Mouse (Mus musculus) midbrain, embryonic 16.5 days (tissue): ENCODE results near the gene Slc17a1. TPM values are rescaled to one million over a fixed set of nuclear protein-coding genes. Genes with fewer than 3 reads are reported as not detected.

Experiments
- ATAC-seq: fragments of 200-750 bp; cut with Nextera tagmentation; 2 replicates; pipeline ENCODE4 v1.8.0; 2017; ENCODE audit warnings: moderate TSS enrichment
- H3K27ac ChIP-seq: fragments of 300-500 bp; sonication (generic); 2 replicates; pipeline ENCODE4 v1.5.1; 2014; ENCODE audit warnings: mild to moderate bottlenecking, low read length, mixed read lengths
- H3K27me3 ChIP-seq: fragments of 300-500 bp; sonication (generic); 2 replicates; pipeline ENCODE4 v1.6.1; 2014; ENCODE audit warnings: low read depth, low read length, mixed read lengths; ENCODE audit not compliant: control insufficient read depth, insufficient read depth
- H3K36me3 ChIP-seq: fragments of 300-500 bp; sonication (generic); 2 replicates; pipeline ENCODE4 v1.6.1; 2014; ENCODE audit warnings: mild to moderate bottlenecking, low read length, moderate library complexity, mixed read lengths; ENCODE audit not compliant: control insufficient read depth, insufficient read depth
- H3K4me1 ChIP-seq: fragments of 300-500 bp; sonication (generic); 2 replicates; pipeline ENCODE4 v1.6.1; 2014; ENCODE audit warnings: mild to moderate bottlenecking, low read length, mixed read lengths; ENCODE audit not compliant: control insufficient read depth, insufficient read depth
- H3K4me2 ChIP-seq: fragments of 300-500 bp; sonication (generic); 2 replicates; pipeline ENCODE4 v1.6.1; 2014; ENCODE audit warnings: mild to moderate bottlenecking, low read length, mixed read lengths
- H3K4me3 ChIP-seq: fragments of 300-500 bp; sonication (generic); 2 replicates; pipeline ENCODE4 v1.5.1; 2014; ENCODE audit warnings: low read depth, mild to moderate bottlenecking, low read length, moderate library complexity, mixed read lengths
- H3K9ac ChIP-seq: fragments of 300-500 bp; sonication (generic); 2 replicates; pipeline ENCODE4 v1.6.1; 2014; ENCODE audit warnings: low read depth, low read length, mixed read lengths
- H3K9me3 ChIP-seq: fragments of 300-500 bp; sonication (generic); replicated peaks from 2 replicates; pipeline ENCODE4 v1.6.1; 2014; ENCODE audit warnings: mild to moderate bottlenecking, low read length, mixed read lengths; ENCODE audit not compliant: control insufficient read depth, poor library complexity, severe bottlenecking
- WGBS: fragments of 180-500 bp; shearing (Covaris S2); extraction: QIAGEN DNeasy Blood & Tissue Kit; methylation state at CpG from one replicate; pipeline ENCODE4 v1.1.7; 2014; 5-methylcytosine and 5-hydroxymethylcytosine counted together
- polyA plus RNA-seq: library from polyadenylated mRNA; unstranded; fragments of >200 nt; fragmentation: Nextera tagmentation; extraction: Ambion mirVana; gene quantifications from 2 replicates; pipeline ENCODE4 v1.2.1, GENCODE M21; 2015

Slc17a1 gene
- polyA plus RNA-seq, 1 experiment from 2014 or later, result not detected

DNA sequence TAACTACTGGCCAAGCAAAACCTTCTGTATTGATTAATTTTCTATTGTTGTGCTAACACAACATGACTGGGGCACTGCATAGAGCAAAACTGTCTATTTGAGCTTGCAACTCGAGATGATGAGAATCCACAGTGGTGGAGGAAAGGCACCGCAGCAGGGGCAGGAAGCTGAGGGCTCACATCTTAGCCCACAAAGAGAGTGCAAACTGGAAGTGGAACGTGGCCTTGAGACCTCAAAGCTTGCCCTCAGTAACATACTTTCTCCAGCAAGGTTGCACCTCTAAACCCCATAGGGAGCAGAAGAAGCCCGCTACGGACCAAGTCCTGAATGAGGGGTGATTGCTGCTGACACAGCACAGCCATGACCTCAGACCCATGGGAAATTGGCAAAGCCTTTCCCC, 42.6 kb downstream of the Slc17a1 start:
- no peak for ATAC-seq
- no peaks in the 10 kb centered on the region for H3K4me1 ChIP-seq
- 93% methylated on average over 5 of the region's 5 CpGs for WGBS

DNA sequence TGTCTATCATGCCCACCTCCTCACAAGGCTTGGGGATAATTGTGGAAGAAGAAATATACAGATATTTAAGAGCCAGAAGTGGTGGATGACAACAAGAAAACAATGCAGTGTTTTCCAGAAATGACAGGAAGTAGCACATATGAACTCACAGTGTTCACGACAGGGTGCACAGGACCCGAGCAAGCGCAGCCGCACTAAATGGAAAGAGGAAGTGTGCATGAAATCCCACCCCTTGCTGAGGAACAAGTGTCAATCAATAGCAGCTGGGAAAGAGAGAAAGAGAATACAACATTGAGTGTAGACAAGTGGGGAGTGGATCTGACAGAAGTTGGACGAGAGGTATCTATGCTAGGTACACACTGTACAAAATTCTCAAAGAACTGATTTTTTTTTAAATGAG, 43.8 kb downstream of the Slc17a1 start:
- no peaks in the 10 kb centered on the region for H3K9me3 ChIP-seq
- no peaks in the 10 kb centered on the region for H3K36me3 ChIP-seq
- H3K4me2 ChIP-seq, result no peak overlapping the region
- 86% methylated on average over 5 of the region's 5 CpGs for WGBS
- no peak overlapping the region for H3K4me3 ChIP-seq
- no peaks in the 10 kb centered on the region for H3K27me3 ChIP-seq
- no peak overlapping the region for H3K27ac ChIP-seq
- no peak overlapping the region for H3K9ac ChIP-seq
- ATAC-seq, result no peak
- no peaks in the 10 kb centered on the region for H3K4me1 ChIP-seq

More for the DNA sequence above, 42.6 kb downstream of the Slc17a1 start:
- H3K9ac ChIP-seq, result no peak overlapping the region
- no peak overlapping the region for H3K4me2 ChIP-seq
- H3K9me3 ChIP-seq, result no peaks in the 10 kb centered on the region
- no peaks in the 10 kb centered on the region for H3K36me3 ChIP-seq
- H3K27ac ChIP-seq, result no peak overlapping the region
- no peak overlapping the region for H3K4me3 ChIP-seq
- H3K27me3 ChIP-seq, result no peaks in the 10 kb centered on the region

DNA sequence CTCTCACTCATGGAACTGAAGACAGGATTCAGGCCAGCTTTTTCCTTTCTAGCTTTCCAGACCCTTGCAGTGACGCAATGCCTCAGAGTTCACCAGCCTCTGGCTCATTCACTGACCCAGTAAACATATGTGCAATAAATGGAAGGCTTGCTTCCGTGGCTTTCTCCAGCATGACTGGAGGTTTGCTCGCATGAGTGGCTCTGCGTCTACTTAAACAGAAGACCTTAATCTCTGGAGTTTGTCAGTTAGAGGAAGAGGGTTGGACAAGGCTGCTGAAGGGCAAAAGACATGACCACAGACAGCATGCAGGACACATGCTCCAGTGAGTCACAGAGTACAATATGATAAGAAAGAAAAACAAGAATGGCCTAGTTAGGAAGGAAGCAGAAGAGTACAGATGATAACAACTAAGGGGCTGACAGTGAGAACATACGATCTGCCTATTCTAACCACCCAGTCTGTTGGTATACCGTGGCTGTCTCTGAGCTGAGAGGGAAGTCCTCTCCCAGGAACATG, 46.3 kb downstream of the Slc17a1 start:
- no peaks in the 10 kb centered on the region for H3K36me3 ChIP-seq
- WGBS, result 43% methylated on average over 6 of the region's 6 CpGs
- no peaks in the 10 kb centered on the region for H3K4me1 ChIP-seq
- no peaks in the 10 kb centered on the region for H3K27me3 ChIP-seq
- H3K9me3 ChIP-seq, result no peaks in the 10 kb centered on the region
- ATAC-seq, result no peak
- no peak overlapping the region for H3K4me2 ChIP-seq
- H3K4me3 ChIP-seq, result no peak overlapping the region
- H3K9ac ChIP-seq, result no peak overlapping the region
- H3K27ac ChIP-seq, result no peak overlapping the region

DNA sequence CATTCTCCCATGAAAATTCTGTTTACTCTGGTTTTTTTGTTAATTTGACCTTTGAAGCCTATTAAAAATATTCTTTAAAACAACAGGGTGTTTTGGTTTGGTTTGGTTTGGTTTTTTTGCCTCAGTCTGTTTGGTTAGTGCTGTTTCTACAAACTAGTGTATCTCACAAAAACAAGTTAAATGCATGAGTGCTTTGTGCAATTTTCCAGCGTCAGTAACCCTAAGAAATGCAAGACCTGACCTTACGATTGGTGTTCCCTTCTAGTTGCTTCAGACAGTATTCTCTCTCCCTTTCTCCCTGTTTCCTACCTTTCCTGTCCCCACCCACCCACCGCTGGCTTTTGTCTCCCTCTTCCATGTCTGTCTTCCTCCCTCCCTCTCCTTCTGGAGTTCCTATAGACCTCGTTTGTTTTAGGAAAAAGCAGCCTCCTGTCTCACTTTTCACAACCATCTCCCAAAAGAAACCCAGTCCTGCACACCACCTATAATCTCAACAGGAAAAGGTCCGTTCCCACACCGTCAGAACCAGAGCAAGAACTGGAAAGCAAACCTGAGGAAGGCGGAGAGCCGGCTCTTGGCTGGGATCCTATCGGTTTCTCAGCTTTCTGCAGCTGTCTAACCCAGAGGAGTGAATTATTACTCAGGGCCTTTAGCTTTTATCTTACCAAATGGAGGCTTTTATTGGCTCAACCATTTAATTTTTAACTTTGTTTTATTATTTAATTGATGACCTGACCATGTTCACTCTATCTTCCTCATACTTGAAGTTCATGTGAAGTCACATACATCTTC, 47.0 kb downstream of the Slc17a1 start, which contains the start of gene Slc17a4:
TSS of gene Slc17a4 (minus strand) at position 634 of the 792 bp plus-strand sequence.
- H3K27me3 ChIP-seq, result no peaks in the 10 kb centered on the region
- no peak for ATAC-seq
- H3K9ac ChIP-seq, result no peak within 1 kb of the TSS
- no peak within 1 kb of the TSS for H3K27ac ChIP-seq
- H3K9me3 ChIP-seq, result no peaks in the 10 kb centered on the region
- no peak within 1 kb of the TSS for H3K4me2 ChIP-seq
- WGBS, result 78% methylated on average over 9 of the region's 9 CpGs
- H3K4me3 ChIP-seq, result no peak within 1 kb of the TSS
- no peaks in the 10 kb centered on the region for H3K36me3 ChIP-seq
- H3K4me1 ChIP-seq, result no peaks in the 10 kb centered on the region

DNA sequence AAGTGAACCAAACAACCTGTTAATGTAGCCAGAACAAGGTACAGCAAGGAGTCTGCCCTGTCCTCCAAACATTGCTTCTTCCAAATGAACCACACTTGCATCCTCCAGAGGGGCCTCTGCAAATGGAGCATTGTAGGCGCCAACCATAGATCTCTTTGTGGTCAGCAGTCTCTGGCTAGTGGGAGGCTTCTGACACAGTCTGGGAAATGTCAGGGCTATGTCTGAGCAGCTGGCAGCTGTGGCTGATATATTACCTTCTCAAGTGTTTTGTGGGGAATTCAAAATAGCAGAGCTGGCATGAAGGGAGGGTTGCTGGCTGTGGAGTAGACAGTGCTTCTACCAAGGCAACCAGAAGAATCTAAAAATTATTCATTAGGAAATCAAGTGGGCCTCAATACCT, 48.6 kb downstream of the Slc17a1 start:
- Histone ChIP-seq H3K4me3 (no peak overlapping the region), H3K9me3 (no peaks in the 10 kb centered on the region), H3K27ac (no peak overlapping the region), H3K9ac (no peak overlapping the region), H3K4me1 (no peaks in the 10 kb centered on the region), H3K36me3 (no peaks in the 10 kb centered on the region), H3K27me3 (no peaks in the 10 kb centered on the region), H3K4me2 (no peak overlapping the region)
- no peak for ATAC-seq
- 90% methylated on average over 1 of the region's 1 CpGs for WGBS

DNA sequence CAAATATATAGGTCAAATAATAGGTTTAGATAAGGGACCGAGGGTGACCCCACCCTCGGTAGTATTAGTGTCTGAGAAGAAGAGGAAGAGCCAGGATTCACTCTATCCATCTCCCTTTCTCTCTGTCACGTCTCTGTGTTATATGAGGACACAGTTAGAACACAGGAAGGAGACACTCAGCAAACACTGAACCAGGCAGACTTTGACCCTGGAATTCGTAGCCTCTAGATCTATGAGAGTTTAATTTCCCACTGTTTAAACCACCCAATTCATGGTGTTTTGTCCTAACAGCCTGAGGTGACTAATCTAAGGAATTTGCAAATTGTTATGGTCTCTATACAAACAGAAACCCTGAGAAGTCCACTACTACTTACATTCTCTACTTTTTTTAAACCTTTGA, 50.1 kb downstream of the Slc17a1 start:
- Histone ChIP-seq H3K4me3 (no peak overlapping the region), H3K9ac (no peak overlapping the region), H3K36me3 (no peaks in the 10 kb centered on the region), H3K27ac (no peak overlapping the region), H3K27me3 (no peaks in the 10 kb centered on the region), H3K4me1 (no peaks in the 10 kb centered on the region), H3K9me3 (no peaks in the 10 kb centered on the region), H3K4me2 (no peak overlapping the region)
- no peak for ATAC-seq
- WGBS, result 89% methylated on average over 4 of the region's 4 CpGs

DNA sequence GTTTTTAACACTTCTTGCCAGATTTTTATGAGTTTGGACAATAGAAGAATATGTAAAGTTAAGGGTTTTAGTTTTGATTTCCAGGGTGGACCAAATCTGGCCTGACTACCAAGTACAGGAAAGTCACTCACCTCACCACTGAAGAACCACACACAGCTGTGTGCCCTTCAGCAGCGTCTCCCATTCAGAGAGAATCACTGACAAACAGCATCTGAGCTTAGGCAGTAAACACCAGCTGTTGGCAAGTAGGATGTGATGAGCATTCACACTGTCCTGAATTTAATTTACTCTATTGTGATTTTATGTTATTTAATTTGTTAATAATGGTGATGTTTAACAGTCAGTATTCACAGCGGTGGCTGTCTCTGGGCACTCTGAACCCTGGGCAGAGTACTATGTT, 58.2 kb downstream of the Slc17a1 start:
- no peak for ATAC-seq
- no peak overlapping the region for H3K9ac ChIP-seq
- 74% methylated on average over 2 of the region's 2 CpGs for WGBS
- no peaks in the 10 kb centered on the region for H3K9me3 ChIP-seq
- no peaks in the 10 kb centered on the region for H3K27me3 ChIP-seq
- no peak overlapping the region for H3K27ac ChIP-seq
- no peak overlapping the region for H3K4me3 ChIP-seq
- no peak overlapping the region for H3K4me2 ChIP-seq
- H3K4me1 ChIP-seq, result no peaks in the 10 kb centered on the region
- no peaks in the 10 kb centered on the region for H3K36me3 ChIP-seq

DNA sequence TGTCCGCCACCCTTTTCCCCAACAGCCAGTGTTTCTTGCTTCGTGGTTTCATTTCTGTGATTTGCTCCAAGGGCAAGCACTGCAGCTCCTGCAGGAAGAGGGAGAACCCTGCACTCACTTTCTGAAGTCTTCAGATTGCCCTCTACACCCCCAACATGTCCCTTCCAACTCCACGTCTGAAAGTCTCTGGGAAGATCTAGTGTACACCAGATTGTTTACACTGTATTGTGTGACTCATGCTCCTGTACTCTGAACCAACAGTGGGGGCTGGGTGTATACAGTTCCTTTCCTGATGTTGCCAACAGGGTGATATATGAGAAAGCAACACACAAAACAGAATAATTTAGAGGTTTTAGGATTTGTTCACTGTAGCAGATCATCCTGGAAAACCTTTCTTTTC, 61.1 kb downstream of the Slc17a1 start:
- Histone ChIP-seq H3K36me3 (no peaks in the 10 kb centered on the region), H3K9ac (no peak overlapping the region), H3K4me3 (no peak overlapping the region), H3K27ac (no peak overlapping the region), H3K4me1 (no peaks in the 10 kb centered on the region), H3K9me3 (no peaks in the 10 kb centered on the region), H3K4me2 (no peak overlapping the region), H3K27me3 (no peaks in the 10 kb centered on the region)
- no peak for ATAC-seq
- 67% methylated on average over 3 of the region's 3 CpGs for WGBS

DNA sequence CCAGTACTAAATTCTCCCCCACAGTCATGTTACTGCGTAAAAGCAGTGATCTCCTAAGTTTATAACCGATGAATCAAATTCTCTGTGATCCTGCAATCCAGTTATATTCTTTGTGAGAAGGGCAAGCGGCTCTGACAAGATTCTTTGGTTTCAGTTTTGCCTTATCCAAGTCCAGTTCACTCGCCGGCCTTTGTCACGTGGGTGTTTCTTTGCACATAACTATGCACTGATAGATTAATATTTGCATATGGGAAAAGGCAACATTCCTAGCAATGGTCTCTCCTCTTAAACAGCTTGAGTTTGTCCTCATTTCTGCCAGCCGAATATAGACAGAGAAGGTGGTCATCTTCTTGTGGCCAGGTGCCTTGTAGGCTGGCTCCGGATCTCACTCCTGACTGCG, 62.9 kb downstream of the Slc17a1 start:
- no peak for ATAC-seq
- Histone ChIP-seq H3K27ac (no peak overlapping the region), H3K4me3 (no peak overlapping the region), H3K9me3 (no peaks in the 10 kb centered on the region), H3K27me3 (no peaks in the 10 kb centered on the region), H3K36me3 (no peaks in the 10 kb centered on the region), H3K9ac (no peak overlapping the region), H3K4me2 (no peak overlapping the region), H3K4me1 (no peaks in the 10 kb centered on the region)
- 91% methylated on average over 9 of the region's 9 CpGs for WGBS
